Mouse (Mus musculus): Measurements from ENCODE around the gene Foxp1.

- TF ChIP-seq CTCF (IDR thresholded peaks at IDR 0.05; ENCODE audit: low read depth, low read length) (no peak), POLR2A (IDR thresholded peaks at IDR 0.05; ENCODE audit: borderline replicate concordance, low read depth, low read length) (no peak)
Measured at GRCm38 (mm10) chr6:99374448-99375271, 147.9 kb downstream of the Foxp1 start.
